Mouse (Mus musculus) hindbrain, postnatal 0 days (tissue): ENCODE results near the gene Lrch3. TPM values are rescaled to one million over a fixed set of nuclear protein-coding genes. Genes with fewer than 3 reads are reported as not detected.
"Not testable (repeated sequence)": the region's sequence is repeated elsewhere in the genome, so short reads cannot be mapped to it uniquely, and the experiment has no call there.

Experiments
- ATAC-seq: fragments of 200-750 bp; cut with Nextera tagmentation; 2 replicates; pipeline ENCODE4 v1.8.0; 2017; ENCODE audit warnings: mild to moderate bottlenecking, moderate TSS enrichment, moderate library complexity
- DNase-seq: peaks from one replicate; pipeline ENCODE4 v3.0.0-alpha.2; 2015; ENCODE audit warnings: low spot score
- H3K27ac ChIP-seq: fragments of 300-500 bp; sonication (generic); 2 replicates; pipeline ENCODE4 v1.5.1; 2014; ENCODE audit warnings: mild to moderate bottlenecking
- H3K27me3 ChIP-seq: fragments of 300-500 bp; sonication (generic); 2 replicates; pipeline ENCODE4 v1.6.1; 2014; ENCODE audit warnings: low read length, mixed read lengths; ENCODE audit not compliant: insufficient read depth
- H3K36me3 ChIP-seq: fragments of 300-500 bp; sonication (generic); 2 replicates; pipeline ENCODE4 v1.6.1; 2014; ENCODE audit warnings: low read length, mixed read lengths; ENCODE audit not compliant: insufficient read depth
- H3K4me1 ChIP-seq: fragments of 300-500 bp; sonication (generic); 2 replicates; pipeline ENCODE4 v1.6.1; 2014; ENCODE audit warnings: antibody characterized with exemption, low read length, mixed read lengths; ENCODE audit not compliant: insufficient read depth
- H3K4me2 ChIP-seq: fragments of 300-500 bp; sonication (generic); 2 replicates; pipeline ENCODE4 v1.6.1; 2014; ENCODE audit warnings: low read depth, mild to moderate bottlenecking, low read length, moderate library complexity, mixed read lengths
- H3K4me3 ChIP-seq: fragments of 300-500 bp; sonication (generic); 2 replicates; pipeline ENCODE4 v1.5.1; 2014; ENCODE audit warnings: low read length
- H3K9ac ChIP-seq: fragments of 300-500 bp; sonication (generic); replicated peaks from 2 replicates; pipeline ENCODE4 v1.6.1; 2014; ENCODE audit warnings: mild to moderate bottlenecking, low read length, moderate library complexity, mixed read lengths
- H3K9me3 ChIP-seq: fragments of 300-500 bp; sonication (generic); 2 replicates; pipeline ENCODE4 v1.6.1; 2016; ENCODE audit warnings: low read length, mixed read lengths
- CTCF ChIP-seq: IDR thresholded peaks from 2 replicates; pipeline ENCODE4 v1.5.1; 2016; ENCODE audit warnings: antibody characterized with exemption, control low read depth, low read depth
- WGBS: fragments of 180-500 bp; shearing (Covaris S2); extraction: QIAGEN DNeasy Blood & Tissue Kit; methylation state at CpG from one replicate; pipeline ENCODE4 v1.1.7; 2014; 5-methylcytosine and 5-hydroxymethylcytosine counted together
- polyA plus RNA-seq: library from polyadenylated mRNA; unstranded; fragments of >200 nt; fragmentation: Nextera tagmentation; extraction: Ambion mirVana; gene quantifications from 2 replicates; pipeline ENCODE4 v1.2.1, GENCODE M21; 2015
- total RNA-seq: library from RNA; depleted of rRNA; stranded (reverse); fragments of >200 nt; gene quantifications from 2 replicates; pipeline ENCODE4 v1.2.3, GENCODE M21; 2014

Gene Lrch3
- total and polyA plus RNA-seq, 2 experiments from 2014 or later = 26.7 to 44.3 TPM

DNA sequence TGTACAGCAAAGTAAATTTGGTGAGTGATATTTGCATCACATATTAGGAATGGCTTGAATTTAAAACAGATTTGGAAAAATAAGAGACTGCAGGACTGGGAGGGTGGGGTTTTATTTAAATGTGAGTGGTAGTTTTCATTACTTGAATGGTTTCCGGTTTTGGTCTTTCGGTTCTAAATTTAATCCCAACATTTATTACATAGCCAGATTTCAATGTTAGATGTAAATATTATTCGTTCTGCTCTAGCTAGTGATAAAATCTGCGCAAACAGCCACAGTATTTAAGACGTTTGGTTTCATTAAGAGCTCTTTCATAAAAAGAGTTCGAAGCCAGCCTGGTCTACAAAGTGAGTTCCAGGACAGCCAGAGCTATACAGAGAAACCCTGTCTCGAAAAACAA lies 688 bp upstream of the Lrch3 start:
- no peaks in the 10 kb centered on the region for H3K36me3 ChIP-seq
- no peak overlapping the region for H3K4me3 ChIP-seq
- H3K27me3 ChIP-seq = no peaks in the 10 kb centered on the region
- H3K4me1 ChIP-seq = no peaks in the 10 kb centered on the region; the same call in 1 of the 2 replicates
- TF ChIP-seq CTCF = no peak
- H3K9me3 ChIP-seq = no peaks in the 10 kb centered on the region
- DNase-seq = no peak
- no peak for ATAC-seq
- H3K4me2 ChIP-seq = peak overlapping the region; percentile 75
- no peak overlapping the region for H3K9ac ChIP-seq
- WGBS = 72% methylated on average over 7 of the region's 7 CpGs
- no peak overlapping the region for H3K27ac ChIP-seq

DNA sequence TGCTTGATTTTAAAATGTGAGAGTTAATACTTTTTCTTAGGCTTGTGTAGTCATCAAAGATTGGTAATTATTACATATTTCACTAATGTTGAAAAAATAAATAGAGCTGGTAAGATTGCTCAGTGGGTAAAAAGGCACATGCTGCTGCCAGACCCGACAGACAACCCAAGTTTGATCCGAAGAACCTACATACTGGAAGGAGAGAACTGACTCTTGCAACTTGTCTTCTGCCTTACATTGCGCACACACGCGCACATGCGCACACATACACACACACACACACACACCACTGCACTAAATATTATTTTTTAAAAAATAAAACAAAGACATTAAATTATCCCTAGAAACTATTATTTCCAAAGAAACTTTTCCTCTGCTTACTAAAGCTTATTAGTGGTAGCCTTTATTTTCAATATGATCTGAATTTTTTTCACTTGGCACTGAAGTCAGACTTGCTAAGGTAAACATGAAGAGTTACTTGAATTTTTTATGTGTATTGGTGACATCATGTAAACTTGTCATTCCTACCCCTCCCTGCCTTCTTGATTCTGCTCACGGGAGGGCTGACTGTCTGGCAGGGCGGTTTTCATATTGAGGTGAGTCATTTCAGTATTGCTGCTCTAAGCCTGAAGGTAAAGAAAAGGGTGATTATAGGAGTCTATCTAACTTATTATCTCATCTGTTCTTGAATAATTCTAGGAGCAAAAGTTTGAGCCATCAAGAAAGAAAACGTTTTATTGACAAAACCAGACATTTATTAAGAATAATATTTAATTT lies 1.6 kb downstream of the Lrch3 start:
- Histone ChIP-seq H3K4me1 (no peaks in the 10 kb centered on the region; the same call in 1 of the 2 replicates), H3K4me2 (peak overlapping the region; percentile 75), H3K9ac (no peak overlapping the region; the same call in 1 of the 2 replicates), H3K9me3 (no peaks in the 10 kb centered on the region), H3K27ac (no peak overlapping the region), H3K27me3 (no peaks in the 10 kb centered on the region), H3K36me3 (no peaks in the 10 kb centered on the region), H3K4me3 (peak overlapping the region; percentile 99)
- WGBS = 69% methylated on average over 9 of the region's 9 CpGs
- no peak for TF ChIP-seq CTCF
- no peak for DNase-seq
- no peak for ATAC-seq

DNA sequence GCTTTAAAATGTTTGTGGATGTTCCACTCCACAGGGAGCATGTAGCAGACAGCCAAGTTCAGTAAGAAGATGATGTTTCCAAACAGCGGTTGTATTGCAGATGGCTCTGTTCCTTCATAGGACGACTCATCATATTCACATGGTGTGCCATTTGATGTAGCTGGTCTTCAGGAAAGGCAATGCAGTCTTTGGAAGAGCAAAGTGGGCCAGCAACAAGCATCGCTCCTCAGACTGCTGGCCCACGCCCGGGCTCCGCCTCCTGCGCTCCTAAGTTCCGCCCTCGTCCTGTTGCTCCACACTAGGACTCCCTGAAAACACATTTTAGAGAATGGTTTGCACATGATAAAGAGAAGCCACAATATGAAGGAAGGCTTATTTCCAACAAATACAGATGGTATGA lies 12.7 kb downstream of the Lrch3 start:
- H3K36me3 ChIP-seq, H3K9me3 ChIP-seq, H3K9ac ChIP-seq, H3K4me1 ChIP-seq, DNase-seq, H3K27ac ChIP-seq, H3K4me2 ChIP-seq, H3K27me3 ChIP-seq, ATAC-seq, H3K4me3 ChIP-seq: not testable (repeated sequence)
- 86% methylated on average over 9 of the region's 9 CpGs for WGBS

DNA sequence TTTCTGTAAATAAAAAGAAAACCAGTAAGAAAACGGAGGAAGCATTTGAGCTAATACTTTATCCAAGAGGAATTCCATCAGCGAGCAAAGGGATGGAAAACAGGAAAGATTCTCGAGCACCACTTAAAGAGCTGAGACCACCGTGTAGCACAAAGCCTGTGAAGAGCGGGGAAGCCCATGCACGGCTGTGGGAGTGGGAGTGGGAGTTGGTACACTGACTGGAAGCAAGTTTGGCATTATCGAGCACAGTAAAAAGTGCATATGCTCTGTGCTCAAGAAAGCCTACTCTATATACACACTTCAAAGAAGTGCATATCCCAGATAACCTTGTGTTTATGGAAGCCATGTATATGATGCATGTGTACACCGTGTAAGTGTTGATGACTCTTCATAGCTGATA lies 13.1 kb downstream of the Lrch3 start:
- WGBS = 95% methylated on average over 8 of the region's 8 CpGs
- no peak for TF ChIP-seq CTCF
- Histone ChIP-seq H3K27me3 (no peaks in the 10 kb centered on the region), H3K9me3 (no peaks in the 10 kb centered on the region), H3K9ac (no peak overlapping the region), H3K4me2 (no peak overlapping the region), H3K4me3 (no peak overlapping the region), H3K36me3 (no peaks in the 10 kb centered on the region), H3K4me1 (no peaks in the 10 kb centered on the region), H3K27ac (no peak overlapping the region)
- ATAC-seq (no peak), DNase-seq (no peak)

DNA sequence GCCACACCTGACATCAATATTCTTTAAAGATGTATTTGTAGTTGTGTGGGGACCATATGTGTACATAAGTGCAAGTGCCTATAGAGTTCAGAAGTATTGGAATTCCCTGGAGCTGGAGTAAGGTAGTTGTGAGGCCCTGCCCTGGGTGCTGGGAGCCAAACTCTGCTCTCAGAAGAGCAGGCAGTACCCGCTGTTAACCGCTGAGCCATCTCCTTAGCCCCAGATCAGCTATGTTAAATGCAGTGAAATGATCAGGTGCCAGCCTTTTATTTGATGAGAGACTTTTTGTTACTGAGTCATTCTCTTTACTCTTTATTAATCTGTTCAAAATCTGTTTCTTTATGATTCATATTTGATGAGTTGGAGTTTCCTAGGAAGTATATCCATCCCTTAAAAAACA lies 16.0 kb downstream of the Lrch3 start:
- no peak overlapping the region for H3K4me3 ChIP-seq
- WGBS = 22% methylated on average over 2 of the region's 2 CpGs
- H3K27ac ChIP-seq = no peak overlapping the region
- no peak for TF ChIP-seq CTCF
- ATAC-seq (no peak), DNase-seq (no peak)
- H3K4me1 ChIP-seq = no peaks in the 10 kb centered on the region
- H3K9me3 ChIP-seq = no peaks in the 10 kb centered on the region
- H3K4me2 ChIP-seq = no peak overlapping the region
- H3K27me3 ChIP-seq = no peaks in the 10 kb centered on the region
- H3K9ac ChIP-seq = no peak overlapping the region
- H3K36me3 ChIP-seq = no peaks in the 10 kb centered on the region

DNA sequence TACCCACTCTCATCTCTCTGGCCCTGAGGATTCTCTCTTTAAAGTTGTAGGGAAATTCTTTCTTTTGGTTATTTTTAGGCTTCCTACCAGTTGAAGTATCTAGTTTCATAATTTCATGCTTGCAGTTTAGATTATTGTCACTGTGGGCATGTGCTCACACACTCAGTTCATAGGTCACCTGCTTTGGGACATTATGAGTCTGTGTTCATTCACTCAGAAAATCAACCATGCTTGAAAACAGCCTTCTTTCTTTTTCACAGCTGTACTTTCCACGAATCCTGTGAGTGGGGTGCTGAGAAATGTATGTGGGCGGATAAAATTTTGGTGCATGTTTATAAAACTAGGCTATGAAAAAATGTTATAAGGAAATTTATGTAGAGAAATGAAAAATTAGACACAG lies 20.6 kb downstream of the Lrch3 start:
- no peaks in the 10 kb centered on the region for H3K4me1 ChIP-seq
- no peak overlapping the region for H3K4me3 ChIP-seq
- H3K27me3 ChIP-seq = no peaks in the 10 kb centered on the region
- no peak overlapping the region for H3K4me2 ChIP-seq
- H3K27ac ChIP-seq = no peak overlapping the region
- DNase-seq (no peak), ATAC-seq (no peak)
- no peak overlapping the region for H3K9ac ChIP-seq
- no peak for TF ChIP-seq CTCF
- no peaks in the 10 kb centered on the region for H3K9me3 ChIP-seq
- H3K36me3 ChIP-seq = no peaks in the 10 kb centered on the region
- WGBS = 63% methylated on average over 2 of the region's 2 CpGs

DNA sequence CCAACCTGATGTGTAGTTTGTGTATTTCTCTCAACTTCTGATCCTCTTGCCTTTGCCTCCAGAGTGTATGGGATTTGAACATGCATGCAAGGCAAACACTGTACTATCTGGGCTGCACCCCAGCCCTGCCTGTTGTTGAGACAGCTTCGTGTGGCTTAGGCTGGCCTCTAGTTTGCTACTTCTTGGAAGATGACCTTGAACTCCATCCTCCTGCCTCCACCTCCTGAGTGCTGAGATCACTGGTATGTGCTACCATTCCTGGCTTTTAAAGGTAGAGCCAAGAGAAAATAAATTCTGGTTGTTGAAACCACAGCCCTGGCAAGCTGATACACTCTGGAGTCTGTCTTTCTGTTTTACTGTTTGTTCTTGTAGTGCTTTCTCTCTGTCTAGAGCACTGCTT lies 21.2 kb downstream of the Lrch3 start:
- no peak overlapping the region for H3K4me3 ChIP-seq
- no peak overlapping the region for H3K4me2 ChIP-seq
- H3K9ac ChIP-seq = no peak overlapping the region
- 86% methylated on average over 1 of the region's 1 CpGs for WGBS
- H3K36me3 ChIP-seq = no peaks in the 10 kb centered on the region
- no peaks in the 10 kb centered on the region for H3K27me3 ChIP-seq
- no peak overlapping the region for H3K27ac ChIP-seq
- no peak for TF ChIP-seq CTCF
- ATAC-seq = no peak
- no peak for DNase-seq
- H3K4me1 ChIP-seq = no peaks in the 10 kb centered on the region
- no peaks in the 10 kb centered on the region for H3K9me3 ChIP-seq
